Mouse (Mus musculus): ENCODE measurements around the gene Nckap1l. TPM values are rescaled to one million over a fixed set of nuclear protein-coding genes. Genes with fewer than 3 reads are reported as not detected.
"Not testable (repeated sequence)": the region's sequence is repeated elsewhere in the genome, so short reads cannot be mapped to it uniquely, and the experiment has no call there.

Gene Nckap1l
- polyA plus RNA-seq (2012; fragmentation: generic; extraction: Trizol): 0.90 TPM

DNA sequence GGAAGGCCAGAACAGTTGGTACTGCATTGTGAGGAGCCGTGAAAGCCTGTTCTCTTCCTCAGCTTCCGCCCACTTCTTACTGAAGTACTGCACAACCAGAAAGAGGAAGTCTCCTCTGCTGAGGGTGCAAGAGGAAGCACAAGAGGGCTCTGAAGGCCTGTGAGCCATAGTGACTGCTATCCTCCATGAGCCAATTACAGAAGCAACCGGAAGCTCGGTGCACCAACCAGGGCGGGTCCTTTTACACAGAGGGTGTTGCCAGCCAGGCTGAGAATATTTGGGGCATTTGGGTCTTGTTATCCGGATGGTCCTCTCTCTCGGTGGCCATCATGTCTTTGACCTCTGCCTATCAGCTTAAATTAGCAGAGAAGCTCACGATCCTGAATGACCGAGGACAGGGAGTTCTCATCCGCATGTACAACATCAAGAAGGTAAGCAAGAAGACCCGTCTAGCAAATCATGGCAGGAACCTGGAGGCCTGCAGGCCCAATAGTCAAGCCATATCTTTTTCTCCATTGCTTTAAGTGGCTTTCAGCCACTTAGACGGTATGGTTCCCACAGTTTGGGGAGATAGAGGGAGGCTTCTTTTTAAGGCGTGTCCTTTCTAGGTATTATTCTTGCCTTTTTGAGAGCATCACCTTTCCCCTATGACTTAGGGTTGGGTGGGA is at the start of gene Nckap1l:
TSS of gene Nckap1l (plus strand) at position 244 of the 668 bp plus-strand sequence.
- no peaks in the 10 kb centered on the region for H3K79me2 ChIP-seq (ENCODE audit: control insufficient read depth, insufficient read depth)
- H3ac ChIP-seq (ENCODE audit: control insufficient read depth, insufficient read length): no peak within 1 kb of the TSS
- H3K27me3 ChIP-seq (ENCODE audit: control insufficient read depth, insufficient read depth, insufficient read length): peaks cover 5% of the 10 kb centered on the region
- no peak within 1 kb of the TSS for H3K4me3 ChIP-seq
- no peak within 1 kb of the TSS for H3K4me2 ChIP-seq (ENCODE audit: low read depth)
- no peaks in the 10 kb centered on the region for H3K36me3 ChIP-seq (ENCODE audit: control insufficient read depth, insufficient read depth)
- TF ChIP-seq USF1 (IDR thresholded peaks at IDR 0.05; ENCODE audit: low read depth): no peak
- no peak for TF ChIP-seq REST (IDR thresholded peaks at IDR 0.05; ENCODE audit: insufficient read depth, insufficient read length)
- TF ChIP-seq SRF (IDR thresholded peaks at IDR 0.05; ENCODE audit: control insufficient read depth, insufficient read length, low read depth): no peak
- TF ChIP-seq TCF3 (IDR thresholded peaks at IDR 0.05; ENCODE audit: insufficient read length, low read depth): no peak
- no peak for TF ChIP-seq TCF12 (IDR thresholded peaks at IDR 0.05; ENCODE audit: insufficient read depth, poor library complexity, severe bottlenecking)

DNA sequence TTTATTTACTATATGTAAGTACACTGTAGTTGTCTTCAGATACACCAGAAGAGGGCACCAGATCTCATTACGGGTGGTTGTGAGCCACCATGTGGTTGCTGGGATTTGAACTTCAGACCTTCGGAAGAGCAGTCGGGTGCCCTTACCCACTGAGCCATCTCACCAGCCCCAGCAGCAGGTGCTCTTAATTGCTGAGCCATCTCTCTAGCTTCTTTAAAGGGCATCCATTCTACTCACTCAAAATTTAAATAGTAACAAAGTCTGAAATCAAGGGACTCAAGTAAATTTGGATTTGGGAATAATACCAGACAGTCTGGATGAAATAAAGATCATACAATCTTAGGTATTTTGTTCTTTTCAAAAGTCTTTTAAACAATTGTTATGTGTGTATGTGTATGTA is 48.0 kb upstream of the Nckap1l start:
- H3K79me2 ChIP-seq (ENCODE audit: control insufficient read depth, insufficient read depth); H3ac ChIP-seq (ENCODE audit: control insufficient read depth, insufficient read length); H3K36me3 ChIP-seq (ENCODE audit: control insufficient read depth, insufficient read depth); H3K27me3 ChIP-seq (ENCODE audit: control insufficient read depth, insufficient read depth, insufficient read length); H3K4me3 ChIP-seq; H3K4me2 ChIP-seq (ENCODE audit: low read depth): not testable (repeated sequence)

DNA sequence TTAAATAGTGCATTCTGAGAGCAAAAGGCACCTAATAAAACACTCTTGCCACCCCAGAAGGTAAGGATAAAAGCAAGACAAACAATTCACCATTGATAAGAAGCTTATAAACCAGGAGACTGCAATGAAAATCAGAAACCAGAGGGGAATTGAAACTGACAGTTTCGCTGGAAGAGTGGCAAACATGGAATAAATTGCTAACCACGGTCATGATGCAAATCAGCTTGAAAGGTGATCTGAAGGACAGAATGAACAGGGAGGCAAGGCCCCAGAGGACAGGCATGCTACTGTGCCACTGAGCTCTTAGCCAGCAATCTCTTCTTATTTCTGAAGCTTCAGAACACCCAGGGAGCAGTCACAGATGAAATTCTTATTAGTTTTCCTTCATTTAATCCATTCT is 26.6 kb upstream of the Nckap1l start:
- Histone ChIP-seq H3ac (ENCODE audit: control insufficient read depth, insufficient read length) (no peak overlapping the region), H3K4me2 (ENCODE audit: low read depth) (no peak overlapping the region), H3K79me2 (ENCODE audit: control insufficient read depth, insufficient read depth) (no peaks in the 10 kb centered on the region), H3K27me3 (ENCODE audit: control insufficient read depth, insufficient read depth, insufficient read length) (no peaks in the 10 kb centered on the region), H3K4me3 (no peak overlapping the region), H3K36me3 (ENCODE audit: control insufficient read depth, insufficient read depth) (no peaks in the 10 kb centered on the region)
- no peak for TF ChIP-seq POLR2AphosphoS2 (IDR thresholded peaks at IDR 0.05; ENCODE audit: insufficient read length, low read depth)

DNA sequence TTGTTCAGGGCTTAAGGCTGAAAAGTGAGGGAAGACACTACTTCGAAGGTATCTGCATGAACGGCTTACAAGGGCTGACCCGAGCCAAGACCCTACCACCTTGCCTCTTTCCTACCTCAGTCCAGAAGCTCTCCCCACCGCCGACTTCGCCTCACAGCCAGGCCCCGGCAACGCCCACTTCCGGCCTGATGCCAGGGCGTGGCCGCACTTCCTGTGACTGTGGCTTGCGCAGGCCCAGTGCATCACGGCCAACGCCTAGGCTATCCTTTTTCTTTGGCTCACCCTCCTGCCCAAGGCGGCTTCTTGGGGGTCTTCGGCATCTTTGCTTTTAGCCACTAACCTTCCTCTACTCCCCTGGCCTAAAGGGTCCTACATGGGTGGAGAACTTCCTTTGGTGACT is 23.4 kb upstream of the Nckap1l start, which contains the start of gene Gtsf1:
TSS of gene Gtsf1 (minus strand) at position 230 of the 400 bp plus-strand sequence.
- no peaks in the 10 kb centered on the region for H3K79me2 ChIP-seq (ENCODE audit: control insufficient read depth, insufficient read depth)
- H3K36me3 ChIP-seq (ENCODE audit: control insufficient read depth, insufficient read depth): no peaks in the 10 kb centered on the region
- TF ChIP-seq TCF3 (IDR thresholded peaks at IDR 0.05; ENCODE audit: insufficient read length, low read depth): no peak
- H3ac ChIP-seq (ENCODE audit: control insufficient read depth, insufficient read length): no peak within 1 kb of the TSS
- H3K4me2 ChIP-seq (ENCODE audit: low read depth): no peak within 1 kb of the TSS
- no peak within 1 kb of the TSS for H3K4me3 ChIP-seq
- no peaks in the 10 kb centered on the region for H3K27me3 ChIP-seq (ENCODE audit: control insufficient read depth, insufficient read depth, insufficient read length)

DNA sequence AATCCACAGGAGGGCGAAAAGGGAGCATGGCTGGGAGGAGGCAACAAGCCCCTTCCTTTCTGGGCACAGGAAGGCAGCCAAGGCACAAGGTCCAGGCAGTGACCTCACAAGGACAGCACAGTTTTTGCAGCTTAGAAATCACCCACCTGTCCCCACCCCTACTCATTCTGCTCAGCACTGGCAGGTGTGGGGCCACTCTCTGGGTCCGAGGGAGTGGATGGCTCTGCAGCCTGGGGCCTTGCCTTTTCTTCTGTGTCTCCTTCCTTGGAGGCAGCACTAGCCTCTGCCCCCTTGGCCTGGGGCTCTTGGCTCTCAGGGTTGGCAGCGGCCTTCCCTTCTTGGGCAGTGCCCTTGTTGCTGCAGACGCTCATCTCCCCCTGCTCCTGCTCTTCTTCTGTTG is 7.6 kb upstream of the Nckap1l start:
- H3K4me3 ChIP-seq; H3K27me3 ChIP-seq (ENCODE audit: control insufficient read depth, insufficient read depth, insufficient read length); H3K4me2 ChIP-seq (ENCODE audit: low read depth); H3ac ChIP-seq (ENCODE audit: control insufficient read depth, insufficient read length); H3K79me2 ChIP-seq (ENCODE audit: control insufficient read depth, insufficient read depth); H3K36me3 ChIP-seq (ENCODE audit: control insufficient read depth, insufficient read depth): not testable (repeated sequence)

DNA sequence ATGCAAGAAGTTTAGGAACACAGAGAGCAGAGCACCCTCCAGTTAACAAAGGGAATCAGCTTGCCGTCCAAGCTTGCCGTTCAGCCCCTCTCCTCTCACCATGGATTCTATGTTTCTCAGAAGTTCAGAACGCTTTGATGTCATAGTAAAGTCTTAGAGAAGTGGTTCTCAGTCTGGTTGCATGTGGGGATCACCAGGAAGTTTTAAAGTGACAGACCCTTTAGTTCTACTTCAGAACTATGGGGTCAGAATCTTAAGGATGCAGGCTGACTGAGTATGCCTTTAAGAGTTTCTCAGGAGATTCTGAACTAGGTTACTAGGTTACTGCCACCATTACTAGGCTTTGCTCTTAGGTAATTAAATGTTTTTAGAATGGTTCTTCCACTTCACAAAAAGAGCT is 5.2 kb upstream of the Nckap1l start, which contains the start of gene Gtsf2:
TSS of gene Gtsf2 (minus strand) at position 101 of the 400 bp plus-strand sequence.
- no peak within 1 kb of the TSS for H3K4me3 ChIP-seq
- H3ac ChIP-seq (ENCODE audit: control insufficient read depth, insufficient read length): no peak within 1 kb of the TSS
- TF ChIP-seq CEBPB (IDR thresholded peaks at IDR 0.05; ENCODE audit: insufficient read depth, poor library complexity, severe bottlenecking) (no peak), POLR2A (IDR thresholded peaks at IDR 0.05; ENCODE audit: insufficient read length, low read depth) (no peak), MYOD1 (IDR thresholded peaks at IDR 0.05; ENCODE audit: control insufficient read depth in 1 of 3, insufficient read length in 2 of 3, low read depth in 2 of 3) (no peak), SRF (IDR thresholded peaks at IDR 0.05; ENCODE audit: control insufficient read depth, insufficient read length, low read depth) (no peak), TCF12 (IDR thresholded peaks at IDR 0.05; ENCODE audit: insufficient read depth, poor library complexity, severe bottlenecking) (no peak), REST (IDR thresholded peaks at IDR 0.05; ENCODE audit: insufficient read depth, insufficient read length) (no peak), MYOG (IDR thresholded peaks at IDR 0.05; ENCODE audit: control insufficient read depth in 1 of 3, insufficient read depth in 1 of 3, insufficient read length in 2 of 3, low read depth in 2 of 3) (no peak), MAX (IDR thresholded peaks at IDR 0.05; ENCODE audit: low read depth) (no peak), POLR2AphosphoS2 (IDR thresholded peaks at IDR 0.05; ENCODE audit: insufficient read length, low read depth) (no peak), E2F4 (IDR thresholded peaks at IDR 0.05; ENCODE audit: insufficient read depth) (no peak), TCF3 (IDR thresholded peaks at IDR 0.05; ENCODE audit: insufficient read length, low read depth) (no peak), USF1 (IDR thresholded peaks at IDR 0.05; ENCODE audit: low read depth) (no peak)
- H3K4me2 ChIP-seq (ENCODE audit: low read depth): no peak within 1 kb of the TSS
- no peaks in the 10 kb centered on the region for H3K36me3 ChIP-seq (ENCODE audit: control insufficient read depth, insufficient read depth)
- H3K79me2 ChIP-seq (ENCODE audit: control insufficient read depth, insufficient read depth): no peaks in the 10 kb centered on the region
- no peaks in the 10 kb centered on the region for H3K27me3 ChIP-seq (ENCODE audit: control insufficient read depth, insufficient read depth, insufficient read length)

Data from myocyte (in vitro differentiated cells).